Mouse (Mus musculus): ENCODE measurements at regions not wholly inside any gene's neighbourhood (a gene's known extent, or its start where the extent isn't known, plus 50 kb on each side); places are given as distances from the start of the nearest gene placed in this dataset.
"Not testable (repeated sequence)": the region's sequence is repeated elsewhere in the genome, so short reads cannot be mapped to it uniquely, and the experiment has no call there.

GRCm38 (mm10) chr16:31570311-31571139, 92.7 kb upstream of the Dlg1 start:
- TF ChIP-seq GATA1 (IDR thresholded peaks at IDR 0.05; ENCODE audit: low read length) (no peak), TAL1 (IDR thresholded peaks at IDR 0.05; ENCODE audit: low read length) (no peak)
- H3K27me3 ChIP-seq (ENCODE audit: control insufficient read depth), result peaks cover 38% of the 10 kb centered on the region

GRCm38 (mm10) chr16:31573833-31574232, 89.4 kb upstream of the Dlg1 start:
- H3K4me3 ChIP-seq (replicated peaks); H3K36me3 ChIP-seq (ENCODE audit: control insufficient read depth); H3K4me1 ChIP-seq (ENCODE audit: control insufficient read depth); H3K9me3 ChIP-seq (ENCODE audit: control insufficient read depth, low read length): not testable (repeated sequence)
- H3K27me3 ChIP-seq (ENCODE audit: control insufficient read depth), result peaks cover 34% of the 10 kb centered on the region

More at GRCm38 (mm10) chr16:31570311-31571139, 92.7 kb upstream of the Dlg1 start:
- Histone ChIP-seq H3K4me3 (replicated peaks) (no peak overlapping the region), H3K36me3 (ENCODE audit: control insufficient read depth) (no peaks in the 10 kb centered on the region), H3K9me3 (ENCODE audit: control insufficient read depth, low read length) (peaks cover 2% of the 10 kb centered on the region; the same call in 1 of the 2 replicates), H3K4me1 (ENCODE audit: control insufficient read depth) (peaks cover 2% of the 10 kb centered on the region; the same call in 1 of the 2 replicates)

DNA sequence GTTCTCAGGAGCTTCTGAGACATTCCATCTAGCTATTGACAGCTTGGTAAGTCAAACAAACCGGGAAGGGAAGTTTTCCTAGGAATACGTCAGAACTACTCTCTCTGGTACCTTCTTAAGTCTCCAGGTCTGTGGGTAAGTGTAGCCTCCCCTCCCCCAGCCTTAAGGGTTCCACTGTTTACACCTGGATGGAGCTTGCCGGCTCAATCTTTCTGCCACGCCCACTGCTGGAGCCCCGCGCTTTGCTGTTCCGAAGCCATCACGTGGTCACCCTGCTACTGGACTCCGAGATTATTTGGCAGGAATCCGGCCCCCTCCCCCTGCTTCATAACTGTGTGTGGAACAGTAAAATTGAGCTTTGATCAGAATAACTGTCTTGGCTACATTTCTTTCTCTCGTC, 87.6 kb upstream of the Dlg1 start:
- H3K36me3 ChIP-seq (ENCODE audit: control insufficient read depth); H3K4me3 ChIP-seq (replicated peaks); H3K9me3 ChIP-seq (ENCODE audit: control insufficient read depth, low read length); H3K4me1 ChIP-seq (ENCODE audit: control insufficient read depth): not testable (repeated sequence)
- peaks cover 28% of the 10 kb centered on the region for H3K27me3 ChIP-seq (ENCODE audit: control insufficient read depth)

- peaks cover 25% of the 10 kb centered on the region for H3K27me3 ChIP-seq (ENCODE audit: control insufficient read depth)
- H3K36me3 ChIP-seq (ENCODE audit: control insufficient read depth), result no peaks in the 10 kb centered on the region
- H3K9me3 ChIP-seq (ENCODE audit: control insufficient read depth, low read length), result peaks cover 2% of the 10 kb centered on the region; the same call in 1 of the 2 replicates
- no peak overlapping the region for H3K4me3 ChIP-seq (replicated peaks)
- TF ChIP-seq TAL1 (IDR thresholded peaks at IDR 0.05; ENCODE audit: low read length) (no peak), GATA1 (IDR thresholded peaks at IDR 0.05; ENCODE audit: low read length) (no peak)
- H3K4me1 ChIP-seq (ENCODE audit: control insufficient read depth), result peaks cover 7% of the 10 kb centered on the region
These were observed 86.8 kb upstream of the Dlg1 start for GRCm38 (mm10) chr16:31576422-31576821.

- no peak for TF ChIP-seq TAL1 (IDR thresholded peaks at IDR 0.05; ENCODE audit: low read length)
- no peak for TF ChIP-seq GATA1 (IDR thresholded peaks at IDR 0.05; ENCODE audit: low read length)
- Histone ChIP-seq H3K4me1 (ENCODE audit: control insufficient read depth) (peaks cover 7% of the 10 kb centered on the region), H3K4me3 (replicated peaks) (no peak overlapping the region), H3K27me3 (ENCODE audit: control insufficient read depth) (peaks cover 24% of the 10 kb centered on the region), H3K36me3 (ENCODE audit: control insufficient read depth) (no peaks in the 10 kb centered on the region), H3K9me3 (ENCODE audit: control insufficient read depth, low read length) (peaks cover under 1% of the 10 kb centered on the region; the same call in 1 of the 2 replicates)
These were observed 85.9 kb upstream of the Dlg1 start for GRCm38 (mm10) chr16:31577347-31577746.

GRCm38 (mm10) chr16:31579318-31579717, 83.9 kb upstream of the Dlg1 start:
- Histone ChIP-seq H3K9me3 (ENCODE audit: control insufficient read depth, low read length) (no peaks in the 10 kb centered on the region), H3K36me3 (ENCODE audit: control insufficient read depth) (no peaks in the 10 kb centered on the region), H3K4me3 (replicated peaks) (no peak overlapping the region), H3K4me1 (ENCODE audit: control insufficient read depth) (peaks cover 9% of the 10 kb centered on the region), H3K27me3 (ENCODE audit: control insufficient read depth) (peaks cover 24% of the 10 kb centered on the region)
- TF ChIP-seq GATA1 (IDR thresholded peaks at IDR 0.05; ENCODE audit: low read length), result no peak
- no peak for TF ChIP-seq TAL1 (IDR thresholded peaks at IDR 0.05; ENCODE audit: low read length)

DNA sequence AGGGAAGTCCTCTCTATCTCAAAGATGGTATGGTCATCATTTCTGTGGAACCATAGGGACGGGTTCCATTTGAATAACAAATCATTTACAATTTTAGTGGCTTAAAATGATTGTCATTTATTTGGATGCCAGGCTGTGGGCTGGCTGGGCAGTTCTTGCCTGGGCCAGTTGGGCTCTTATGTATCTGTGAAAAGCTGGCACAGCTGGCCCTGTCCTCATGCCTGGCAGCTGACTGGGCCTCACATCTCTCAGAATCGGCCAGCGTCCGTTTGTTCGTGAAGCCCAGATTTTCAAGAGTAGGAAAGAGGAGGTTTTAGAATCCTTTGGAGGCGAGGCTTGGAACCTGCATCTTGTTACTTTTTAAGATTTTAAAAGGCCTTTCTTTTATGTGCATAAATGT, 82.5 kb upstream of the Dlg1 start:
- H3K27me3 ChIP-seq (ENCODE audit: control insufficient read depth), result peaks cover 21% of the 10 kb centered on the region
- no peaks in the 10 kb centered on the region for H3K36me3 ChIP-seq (ENCODE audit: control insufficient read depth)
- no peak for TF ChIP-seq GATA1 (IDR thresholded peaks at IDR 0.05; ENCODE audit: low read length)
- TF ChIP-seq TAL1 (IDR thresholded peaks at IDR 0.05; ENCODE audit: low read length), result no peak
- no peak overlapping the region for H3K4me3 ChIP-seq (replicated peaks)
- peaks cover 5% of the 10 kb centered on the region for H3K4me1 ChIP-seq (ENCODE audit: control insufficient read depth)
- H3K9me3 ChIP-seq (ENCODE audit: control insufficient read depth, low read length), result no peaks in the 10 kb centered on the region

GRCm38 (mm10) chr16:31582885-31583284, 80.4 kb upstream of the Dlg1 start:
- no peaks in the 10 kb centered on the region for H3K36me3 ChIP-seq (ENCODE audit: control insufficient read depth)
- H3K4me1 ChIP-seq (ENCODE audit: control insufficient read depth), result peaks cover 13% of the 10 kb centered on the region
- no peak overlapping the region for H3K4me3 ChIP-seq (replicated peaks)
- peaks cover 16% of the 10 kb centered on the region for H3K27me3 ChIP-seq (ENCODE audit: control insufficient read depth)
- H3K9me3 ChIP-seq (ENCODE audit: control insufficient read depth, low read length), result no peaks in the 10 kb centered on the region
- no peak for TF ChIP-seq GATA1 (IDR thresholded peaks at IDR 0.05; ENCODE audit: low read length)
- no peak for TF ChIP-seq TAL1 (IDR thresholded peaks at IDR 0.05; ENCODE audit: low read length)

GRCm38 (mm10) chr16:31583627-31584026, 79.6 kb upstream of the Dlg1 start:
- H3K36me3 ChIP-seq (ENCODE audit: control insufficient read depth), result no peaks in the 10 kb centered on the region
- peaks cover 17% of the 10 kb centered on the region for H3K4me1 ChIP-seq (ENCODE audit: control insufficient read depth)
- H3K4me3 ChIP-seq (replicated peaks), result no peak overlapping the region
- H3K27me3 ChIP-seq (ENCODE audit: control insufficient read depth), result peaks cover 16% of the 10 kb centered on the region
- H3K9me3 ChIP-seq (ENCODE audit: control insufficient read depth, low read length), result no peaks in the 10 kb centered on the region
- no peak for TF ChIP-seq TAL1 (IDR thresholded peaks at IDR 0.05; ENCODE audit: low read length)
- no peak for TF ChIP-seq GATA1 (IDR thresholded peaks at IDR 0.05; ENCODE audit: low read length)

All from erythroblast, embryonic 14.5 days (primary cell).